Mouse (Mus musculus) embryonic fibroblast, embryonic 13.5 days (primary cell): ENCODE results near the gene Pgs1. TPM values are rescaled to one million over a fixed set of nuclear protein-coding genes. Genes with fewer than 3 reads are reported as not detected.

Experiments used
- H3K27ac ChIP-seq: 2 replicates; pipeline ENCODE4 v1.5.1; 2012; ENCODE audit warnings: low read length, control low read depth, inconsistent platforms; ENCODE audit not compliant: insufficient read depth
- H3K4me1 ChIP-seq: 2 replicates; pipeline ENCODE4 v1.6.1; 2011; ENCODE audit warnings: low read length; ENCODE audit not compliant: control insufficient read depth, insufficient read depth
- H3K4me3 ChIP-seq: 2 replicates; pipeline ENCODE4 v1.5.1; 2011; ENCODE audit warnings: mild to moderate bottlenecking, control low read depth, low read length; ENCODE audit not compliant: insufficient read depth
- CTCF ChIP-seq: IDR thresholded peaks from 2 replicates; pipeline ENCODE4 v1.5.1; 2011; ENCODE audit warnings: mild to moderate bottlenecking, control low read depth, low read length, moderate library complexity, borderline replicate concordance; ENCODE audit not compliant: insufficient read depth
- POLR2A ChIP-seq: IDR thresholded peaks from 2 replicates; pipeline ENCODE4 v1.6.1; 2011; ENCODE audit warnings: low read depth, mild to moderate bottlenecking, control low read depth, low read length, moderate library complexity
- polyA plus RNA-seq: library from polyadenylated mRNA; stranded (reverse); fragments of >200 nt; gene quantifications from 2 replicates; pipeline ENCODE4 v1.2.4, GENCODE M21; 2011; ENCODE audit warnings: low read depth; ENCODE audit not compliant: missing spikeins, insufficient read length

Gene Pgs1
- polyA plus RNA-seq, 1 experiment: 29.5 TPM

DNA sequence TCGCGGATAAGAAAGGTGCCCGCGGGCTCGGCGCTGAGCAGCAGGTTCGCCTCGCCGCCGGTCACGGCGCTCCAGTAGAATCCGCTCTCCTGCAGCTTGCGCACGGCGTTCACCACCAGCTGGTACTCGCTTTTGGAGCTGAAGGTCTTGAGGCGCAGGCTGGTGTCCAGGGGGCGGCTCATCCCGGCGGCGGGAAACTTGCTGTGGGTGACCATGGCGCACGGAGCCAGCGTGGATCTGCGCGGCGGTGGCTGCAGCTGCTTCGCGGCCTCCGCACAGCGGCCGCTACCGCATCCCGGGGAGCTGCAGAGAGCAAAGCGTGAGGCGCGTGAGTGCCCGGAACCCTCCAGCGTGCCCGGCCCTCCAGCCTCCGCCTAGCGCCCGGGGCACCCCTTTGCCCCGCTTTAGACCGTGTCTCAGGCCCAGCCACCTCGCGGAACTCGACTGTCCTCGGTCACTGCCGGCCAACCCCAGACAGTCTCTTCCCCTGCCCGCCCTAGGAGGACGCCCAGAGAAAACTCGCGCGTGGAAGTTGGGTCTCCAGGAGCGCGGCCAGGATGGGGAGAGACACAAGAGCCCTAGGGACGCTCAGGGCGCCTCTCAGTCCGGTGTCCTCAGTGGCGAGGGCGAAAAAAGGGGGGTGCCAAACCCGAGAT lies 17.9 kb upstream of the Pgs1 start:
- Histone ChIP-seq H3K4me3 (peak overlapping the region; percentile 79), H3K27ac (peak overlapping the region; percentile 91), H3K4me1 (peaks cover 18% of the 10 kb centered on the region)
- 0 out of 2 replicates have a peak, but pooled peaks have one; percentile 27 for TF ChIP-seq POLR2A
- TF ChIP-seq CTCF: no peak

DNA sequence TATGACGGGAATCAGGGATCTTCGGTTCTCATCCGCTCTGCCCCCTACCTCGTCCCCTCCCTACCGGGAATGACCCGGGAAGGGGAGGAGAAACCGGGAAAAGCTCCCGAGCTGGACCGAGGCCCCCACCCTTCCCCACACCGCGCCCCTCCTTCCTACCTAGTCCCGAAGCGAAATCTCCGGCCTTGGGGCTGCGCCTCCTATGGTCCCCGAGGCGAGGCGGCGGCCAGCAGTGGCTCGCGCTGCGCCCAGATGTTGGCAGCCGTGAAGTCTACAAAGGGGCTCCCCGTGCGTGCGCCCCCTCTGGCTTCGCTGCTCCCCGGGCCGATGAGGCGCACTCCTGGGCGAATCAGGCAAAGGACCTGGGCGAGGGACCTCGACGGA lies 17.4 kb upstream of the Pgs1 start:
- Histone ChIP-seq H3K27ac (peak overlapping the region; percentile 91), H3K4me1 (peaks cover 18% of the 10 kb centered on the region), H3K4me3 (peak overlapping the region; percentile 79)
- TF ChIP-seq CTCF (no peak), POLR2A (no peak)

DNA sequence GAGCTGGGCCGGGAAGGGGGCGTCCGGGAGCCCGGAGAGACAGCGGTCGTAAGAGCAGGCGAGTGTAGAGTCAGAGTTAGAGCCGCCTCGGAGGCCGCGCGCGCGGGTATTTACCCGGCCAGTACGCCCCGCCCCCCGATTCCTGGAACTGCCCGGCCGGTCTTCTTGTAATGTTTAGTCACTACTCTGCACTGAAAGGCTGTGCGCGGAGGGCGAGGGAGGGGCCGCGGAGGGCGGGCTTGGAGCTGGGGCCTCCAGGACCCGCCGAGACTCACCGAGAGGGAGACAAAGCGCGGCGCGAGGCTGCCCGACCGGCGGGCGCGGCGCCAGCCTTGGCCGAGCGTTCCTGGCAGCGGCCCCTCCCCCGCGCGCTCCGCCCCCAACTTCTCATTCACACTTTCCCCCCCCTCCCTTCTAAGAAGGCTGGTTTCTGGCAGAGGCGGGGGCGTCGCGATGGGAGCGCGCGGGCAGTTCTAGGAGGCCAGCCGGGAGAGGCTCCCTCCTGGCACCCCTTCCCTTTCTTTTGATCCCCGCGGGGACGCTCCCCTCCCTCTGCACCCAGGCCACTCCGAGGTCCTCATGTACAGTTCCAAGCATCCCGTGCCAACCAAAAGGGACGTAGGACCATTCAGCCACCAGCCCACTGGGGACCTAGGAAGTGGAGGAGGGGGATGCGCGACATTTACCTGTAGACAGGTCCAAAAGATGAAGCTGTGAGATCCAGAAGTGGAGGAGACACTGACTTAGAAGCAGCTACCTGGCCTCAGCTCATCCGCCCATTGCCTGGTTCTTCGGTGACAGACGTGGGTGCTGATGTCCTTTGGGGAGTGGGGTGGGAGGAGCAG lies 16.8 kb upstream of the Pgs1 start:
- H3K4me1 ChIP-seq: peaks cover 14% of the 10 kb centered on the region
- peak overlapping the region; percentile 79 for H3K4me3 ChIP-seq
- TF ChIP-seq POLR2A: peak; percentile 95
- TF ChIP-seq CTCF: no peak
- H3K27ac ChIP-seq: peak overlapping the region; percentile 91

DNA sequence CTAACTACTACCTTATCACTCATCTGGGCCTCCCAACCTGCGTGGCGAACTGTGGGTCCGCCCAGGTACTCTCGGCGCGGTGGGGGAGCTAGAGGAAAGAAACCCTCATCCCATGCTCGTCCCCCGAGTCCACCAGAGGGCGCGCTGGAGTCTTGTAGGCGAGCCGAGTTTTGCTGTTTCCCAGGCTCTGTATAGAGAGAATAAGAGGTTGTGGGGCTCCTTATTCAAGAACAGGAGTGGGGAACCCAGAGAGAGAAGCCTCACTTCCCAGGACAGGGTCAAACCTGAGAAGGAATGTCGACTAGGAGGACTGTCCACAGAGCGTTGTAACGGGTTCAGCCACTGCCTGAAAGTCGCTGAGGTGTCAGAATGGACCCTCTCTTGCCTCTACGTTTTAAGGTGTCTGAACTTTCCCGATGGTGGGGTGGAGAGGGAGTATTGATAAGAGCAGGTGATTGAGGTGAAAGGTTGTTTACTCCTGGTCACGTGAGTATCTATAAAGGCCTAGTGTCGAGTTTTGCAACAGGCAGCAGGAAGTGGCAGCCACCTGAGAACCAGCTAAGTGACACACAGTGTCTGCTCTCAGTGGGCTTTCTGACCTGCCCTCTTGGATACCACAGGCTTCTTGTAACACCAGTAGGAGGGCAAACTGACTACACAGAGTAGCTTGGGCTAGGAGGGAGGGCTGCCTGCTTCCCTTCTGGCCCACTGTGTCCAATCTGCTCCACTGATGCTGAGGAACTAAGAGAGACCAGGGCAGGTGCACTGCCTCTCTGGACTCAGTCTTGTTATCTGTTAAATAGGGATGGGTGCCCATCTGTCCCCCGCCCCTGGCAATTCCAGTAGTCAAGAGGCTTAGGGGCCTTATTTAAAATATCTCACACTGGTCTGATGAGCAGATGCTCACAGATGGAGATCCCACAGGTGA lies 15.9 kb upstream of the Pgs1 start, which contains the start of gene Socs3:
Gene Socs3 (minus strand): TSS at position 103 of the 928 bp plus-strand sequence.
- H3K4me1 ChIP-seq: peaks cover 8% of the 10 kb centered on the region

DNA sequence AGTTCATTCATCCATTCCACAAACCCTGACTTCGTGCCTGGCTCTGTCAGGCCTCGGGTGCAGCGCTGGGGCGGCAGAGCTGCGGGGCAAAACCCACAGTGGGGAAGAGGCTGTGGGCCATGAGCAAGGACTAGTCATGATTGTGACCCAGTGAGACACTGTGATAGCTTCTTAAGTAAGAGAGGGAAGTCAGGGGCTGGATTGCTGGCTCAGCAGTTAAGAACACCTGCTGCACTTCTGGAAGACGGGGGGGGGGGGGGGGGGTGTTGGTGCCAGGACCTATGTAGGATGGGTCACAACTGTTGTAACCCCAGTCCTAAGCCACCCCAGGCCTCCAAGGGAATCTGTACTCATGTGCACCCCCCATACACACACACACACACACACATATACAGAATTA lies 15.0 kb upstream of the Pgs1 start:
- peaks cover 2% of the 10 kb centered on the region; the same call in 1 of the 2 replicates for H3K4me1 ChIP-seq
- no peak for TF ChIP-seq POLR2A
- no peak for TF ChIP-seq CTCF
- H3K4me3 ChIP-seq: no peak overlapping the region
- no peak overlapping the region for H3K27ac ChIP-seq

More for the DNA sequence above, 15.9 kb upstream of the Pgs1 start, which contains the start of gene Socs3:
- Histone ChIP-seq H3K27ac (peak within 1 kb of the TSS; percentile 91), H3K4me3 (peak within 1 kb of the TSS; percentile 79)
- TF ChIP-seq POLR2A (no peak), CTCF (peak; percentile 68)

DNA sequence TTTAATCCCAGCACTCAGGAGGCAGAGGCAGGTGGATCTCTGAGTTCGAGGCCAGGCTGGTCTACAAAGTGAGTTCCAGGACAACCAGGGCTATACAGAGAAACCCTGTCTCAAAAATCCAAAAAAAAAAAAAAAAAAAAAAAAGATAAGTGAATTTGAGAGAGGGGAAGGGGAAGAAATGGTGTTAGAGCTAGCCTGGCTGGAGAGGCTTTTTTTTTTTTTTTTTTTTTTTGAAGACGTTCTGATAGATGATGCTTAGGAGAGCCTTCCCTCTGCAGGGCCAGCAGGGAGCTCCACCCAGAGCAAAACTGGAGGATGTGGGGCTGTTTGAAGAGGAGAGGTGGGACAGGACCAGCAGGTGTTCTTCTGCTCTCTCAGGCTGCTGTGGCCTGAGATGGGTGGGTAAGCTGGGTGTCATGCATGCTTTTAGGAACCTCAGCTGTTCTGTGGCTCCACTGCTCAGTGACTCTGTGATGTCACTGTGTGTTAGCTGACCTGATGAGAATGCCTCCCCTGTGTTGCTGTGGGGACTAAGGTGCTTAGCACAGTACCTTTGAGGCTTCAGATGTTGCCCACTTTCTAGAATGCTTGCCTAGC lies 14.3 kb upstream of the Pgs1 start:
- Histone ChIP-seq H3K27ac (no peak overlapping the region), H3K4me1 (peaks cover 2% of the 10 kb centered on the region; the same call in 1 of the 2 replicates), H3K4me3 (no peak overlapping the region)
- TF ChIP-seq CTCF (no peak), POLR2A (no peak)

DNA sequence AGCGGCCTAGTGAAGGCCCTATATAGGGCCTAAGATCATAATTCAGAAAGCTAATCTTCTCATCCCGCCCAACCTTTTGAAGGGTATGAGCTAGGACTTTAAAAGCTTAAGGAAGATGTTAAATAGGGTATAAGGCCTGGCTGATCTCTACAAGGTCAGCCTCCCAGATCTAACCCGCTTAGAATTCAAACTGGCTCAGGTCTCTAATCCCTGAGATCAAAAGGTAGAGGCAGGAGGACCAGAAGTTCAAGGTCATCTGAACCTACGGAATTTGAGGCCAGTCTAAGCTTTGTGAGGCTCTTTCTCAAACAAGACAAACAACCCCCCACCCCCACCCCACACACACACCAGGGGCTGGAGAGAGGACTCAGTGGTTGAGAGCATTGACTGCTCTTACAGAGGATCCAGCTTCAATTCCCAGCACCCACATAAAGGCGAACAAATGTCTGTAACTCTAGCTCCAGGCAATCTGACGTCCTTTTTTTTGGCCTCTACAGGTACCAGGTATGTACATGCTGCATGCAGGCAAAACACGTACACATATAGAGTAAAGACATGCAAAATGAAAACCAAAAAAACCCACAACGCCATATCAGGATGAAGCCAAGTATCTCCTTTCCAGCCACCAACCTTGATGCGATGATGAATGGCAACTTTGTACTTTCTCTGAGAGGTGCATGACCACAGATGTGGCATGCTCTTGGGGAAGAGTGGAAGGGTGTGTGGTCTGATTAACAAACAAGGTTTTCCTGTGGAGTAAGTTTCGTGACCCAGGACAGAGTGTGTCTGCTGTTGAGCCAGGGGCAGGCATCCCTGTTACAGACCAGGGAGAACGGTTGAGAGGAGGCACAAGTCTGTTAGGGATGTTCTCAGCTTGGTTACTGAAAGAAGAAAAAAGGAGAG lies 13.2 kb upstream of the Pgs1 start:
- peaks cover 2% of the 10 kb centered on the region; the same call in 1 of the 2 replicates for H3K4me1 ChIP-seq
- TF ChIP-seq POLR2A (no peak), CTCF (no peak)
- H3K27ac ChIP-seq: no peak overlapping the region
- H3K4me3 ChIP-seq: no peak overlapping the region

DNA sequence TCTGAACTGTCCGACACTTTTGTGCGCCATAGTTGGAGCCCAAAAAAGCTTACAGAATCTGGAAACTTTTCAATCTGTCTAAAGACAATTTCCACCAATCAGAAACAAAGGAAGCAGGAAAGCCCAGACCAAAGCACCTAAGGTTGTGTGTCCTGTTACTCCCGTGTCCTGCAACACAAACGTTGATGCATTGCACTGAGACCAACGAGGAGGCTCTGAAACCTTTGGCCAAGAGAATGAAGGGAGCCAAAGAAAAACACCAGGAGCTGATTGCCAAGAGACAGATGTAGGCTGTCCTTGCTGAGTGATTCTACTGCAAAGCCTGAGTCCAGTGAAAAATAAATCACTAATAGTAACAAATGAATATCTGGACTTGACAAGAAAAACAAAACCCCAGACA lies 12.5 kb upstream of the Pgs1 start:
- Histone ChIP-seq H3K4me3 (no peak overlapping the region), H3K27ac (no peak overlapping the region), H3K4me1 (peaks cover 2% of the 10 kb centered on the region; the same call in 1 of the 2 replicates)
- TF ChIP-seq CTCF (no peak), POLR2A (no peak)
